Mouse (Mus musculus): Measurements from ENCODE around the gene Thap8. TPM values are rescaled to one million over a fixed set of nuclear protein-coding genes. Genes with fewer than 3 reads are reported as not detected.

Thap8 gene
- polyA plus RNA-seq, 1 experiment from 2014 or later, result 0.19 TPM

- Histone ChIP-seq H3K36me3 (ENCODE audit: control insufficient read depth, insufficient read depth, low read length) (peaks cover 3% of the 10 kb centered on the region), H3K9ac (ENCODE audit: low read length) (peak within 1 kb of the TSS; percentile 73), H3K4me2 (ENCODE audit: low read depth, severe bottlenecking) (peak within 1 kb of the TSS; percentile 77), H3K27me3 (ENCODE audit: control insufficient read depth, insufficient read depth, low read length) (no peaks in the 10 kb centered on the region), H3K9me3 (ENCODE audit: control insufficient read depth, low read length) (no peaks in the 10 kb centered on the region; the same call in 1 of the 2 replicates), H3K4me3 (ENCODE audit: low read depth, low read length) (peak within 1 kb of the TSS; percentile 57), H3K4me1 (ENCODE audit: control insufficient read depth, insufficient read depth, low read length) (peaks cover 17% of the 10 kb centered on the region), H3K27ac (replicated peaks; ENCODE audit: low read depth, low read length) (peak within 1 kb of the TSS; percentile 82)
- peak; percentile 75 for ATAC-seq (ENCODE audit: insufficient number of reproducible peaks, low FRiP score, low TSS enrichment, low read depth)
- WGBS, result under 1% methylated on average over 9 of the region's 9 CpGs
- peak; percentile 77 for DNase-seq (ENCODE audit: low spot score)
Measured at GRCm38 (mm10) chr7:30314721-30315155, 34.8 kb downstream of the Thap8 start, which contains the start of gene Syne4. TSS of gene Syne4 (plus strand) at chr7:30314807.

- Histone ChIP-seq H3K4me2 (ENCODE audit: low read depth, severe bottlenecking) (peak overlapping the region; percentile 77), H3K4me1 (ENCODE audit: control insufficient read depth, insufficient read depth, low read length) (peaks cover 17% of the 10 kb centered on the region), H3K36me3 (ENCODE audit: control insufficient read depth, insufficient read depth, low read length) (peaks cover 3% of the 10 kb centered on the region), H3K27me3 (ENCODE audit: control insufficient read depth, insufficient read depth, low read length) (no peaks in the 10 kb centered on the region), H3K4me3 (ENCODE audit: low read depth, low read length) (peak overlapping the region; percentile 57; the same call in 1 of the 2 replicates), H3K9ac (ENCODE audit: low read length) (no peak overlapping the region), H3K27ac (replicated peaks; ENCODE audit: low read depth, low read length) (0 out of 2 replicates have a peak overlapping the region, but pooled peaks have one; percentile 8), H3K9me3 (ENCODE audit: control insufficient read depth, low read length) (no peaks in the 10 kb centered on the region; the same call in 1 of the 2 replicates)
- no peak for ATAC-seq (ENCODE audit: insufficient number of reproducible peaks, low FRiP score, low TSS enrichment, low read depth)
- no peak for DNase-seq (ENCODE audit: low spot score)
- 75% methylated on average over 13 of the region's 13 CpGs for WGBS
Measured at GRCm38 (mm10) chr7:30315559-30316529, 36.0 kb downstream of the Thap8 start.

DNA sequence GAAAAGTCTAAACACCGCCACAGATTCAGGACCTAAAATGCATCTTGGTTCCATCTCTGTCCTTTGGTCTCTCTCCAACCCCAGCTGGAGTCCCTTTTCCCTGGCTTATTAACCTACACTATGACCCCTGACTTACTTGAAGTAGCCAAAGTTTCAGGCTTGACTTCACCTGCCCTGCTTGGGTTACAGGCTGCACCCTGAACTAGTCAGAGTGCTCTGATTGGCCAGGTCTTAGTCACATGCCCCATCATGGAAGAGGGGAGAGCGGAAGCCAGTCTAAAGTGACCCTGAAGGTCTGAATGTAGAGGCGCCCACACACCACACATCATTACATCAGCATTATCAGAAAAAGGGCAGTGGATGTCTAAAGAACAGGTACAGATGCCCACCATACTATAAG, 38.2 kb downstream of the Thap8 start:
- no peaks in the 10 kb centered on the region for H3K36me3 ChIP-seq (ENCODE audit: control insufficient read depth, insufficient read depth, low read length)
- peaks cover 20% of the 10 kb centered on the region for H3K4me1 ChIP-seq (ENCODE audit: control insufficient read depth, insufficient read depth, low read length)
- H3K4me2 ChIP-seq (ENCODE audit: low read depth, severe bottlenecking), result no peak overlapping the region
- no peak overlapping the region for H3K4me3 ChIP-seq (ENCODE audit: low read depth, low read length)
- DNase-seq (ENCODE audit: low spot score) (no peak), ATAC-seq (ENCODE audit: insufficient number of reproducible peaks, low FRiP score, low TSS enrichment, low read depth) (no peak)
- H3K27ac ChIP-seq (replicated peaks; ENCODE audit: low read depth, low read length), result no peak overlapping the region
- 93% methylated on average over 3 of the region's 3 CpGs for WGBS
- no peak overlapping the region for H3K9ac ChIP-seq (ENCODE audit: low read length)
- H3K27me3 ChIP-seq (ENCODE audit: control insufficient read depth, insufficient read depth, low read length), result no peaks in the 10 kb centered on the region
- no peaks in the 10 kb centered on the region for H3K9me3 ChIP-seq (ENCODE audit: control insufficient read depth, low read length)

DNA sequence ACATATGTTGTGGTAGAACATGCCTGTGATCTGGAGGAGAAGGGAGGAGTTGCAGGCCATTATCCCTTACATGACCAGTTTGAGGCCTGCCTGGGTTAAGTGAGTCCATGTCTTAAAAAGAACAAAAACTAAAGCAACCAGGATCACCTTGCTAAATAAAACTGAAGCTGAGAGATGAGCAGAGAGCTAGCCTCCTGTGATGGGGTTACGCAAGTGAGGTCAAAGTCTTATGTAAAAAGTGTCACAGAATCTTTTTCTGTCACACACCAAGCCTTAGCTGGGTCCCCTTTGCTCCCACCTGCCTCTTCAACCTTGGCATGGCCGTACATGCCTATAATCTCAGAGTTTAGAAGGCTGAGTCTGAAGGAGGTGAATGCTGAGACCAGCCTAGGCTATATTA, 41.1 kb downstream of the Thap8 start:
- Histone ChIP-seq H3K27ac (replicated peaks; ENCODE audit: low read depth, low read length) (no peak overlapping the region), H3K9me3 (ENCODE audit: control insufficient read depth, low read length) (no peaks in the 10 kb centered on the region), H3K27me3 (ENCODE audit: control insufficient read depth, insufficient read depth, low read length) (no peaks in the 10 kb centered on the region), H3K36me3 (ENCODE audit: control insufficient read depth, insufficient read depth, low read length) (no peaks in the 10 kb centered on the region), H3K4me2 (ENCODE audit: low read depth, severe bottlenecking) (peak overlapping the region; percentile 72; the same call in 1 of the 2 replicates), H3K4me1 (ENCODE audit: control insufficient read depth, insufficient read depth, low read length) (peaks cover 3% of the 10 kb centered on the region; the same call in 1 of the 2 replicates), H3K9ac (ENCODE audit: low read length) (no peak overlapping the region), H3K4me3 (ENCODE audit: low read depth, low read length) (peak overlapping the region; percentile 80; the same call in 1 of the 2 replicates)
- 84% methylated on average over 2 of the region's 2 CpGs for WGBS
- ATAC-seq (ENCODE audit: insufficient number of reproducible peaks, low FRiP score, low TSS enrichment, low read depth) (no peak), DNase-seq (ENCODE audit: low spot score) (no peak)

DNA sequence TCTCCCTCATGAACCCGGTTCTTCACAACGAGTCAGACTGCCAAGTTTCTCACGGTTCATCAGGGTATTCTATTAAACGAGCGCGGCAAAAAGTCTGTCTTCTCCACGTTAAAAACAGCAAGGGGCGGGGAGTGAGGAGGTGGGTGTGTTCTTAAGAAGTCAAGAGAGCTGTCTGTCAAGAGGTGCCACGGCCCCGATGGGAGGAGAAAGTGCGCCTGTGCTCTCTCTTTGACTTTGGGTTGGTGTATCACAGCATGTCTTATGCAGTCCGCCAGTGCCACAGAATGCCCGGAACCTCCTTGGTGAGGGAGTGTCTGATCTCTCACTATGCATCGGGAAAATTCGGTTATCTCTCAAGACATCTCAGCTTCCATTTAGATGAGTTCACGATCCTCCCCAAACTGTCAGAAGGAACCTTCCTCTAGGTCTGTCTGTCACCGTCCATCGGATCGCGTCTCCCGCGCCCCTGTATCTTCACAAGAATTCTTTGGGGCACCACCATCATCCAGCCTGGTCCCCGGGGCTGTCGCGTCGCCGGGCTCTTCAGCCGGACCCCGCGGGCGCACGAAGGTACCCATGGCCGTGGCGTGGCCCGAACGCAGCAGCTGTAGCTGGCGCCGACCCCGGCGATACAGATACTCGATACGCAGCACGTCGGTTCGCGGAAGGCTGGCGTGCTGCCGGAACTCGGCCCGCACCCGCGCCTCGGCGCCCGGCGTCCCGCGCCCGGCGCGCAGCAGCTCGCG, 41.8 kb downstream of the Thap8 start, which contains the start of gene E130208F15Rik:
E130208F15Rik (plus strand) TSS at position 202 of the 746 bp plus-strand sequence.
- 0 out of 2 replicates have a peak within 1 kb of the TSS, but pooled peaks have one; percentile 52 for H3K27ac ChIP-seq (replicated peaks; ENCODE audit: low read depth, low read length)
- H3K4me1 ChIP-seq (ENCODE audit: control insufficient read depth, insufficient read depth, low read length), result peaks cover 3% of the 10 kb centered on the region; the same call in 1 of the 2 replicates
- no peaks in the 10 kb centered on the region for H3K36me3 ChIP-seq (ENCODE audit: control insufficient read depth, insufficient read depth, low read length)
- H3K27me3 ChIP-seq (ENCODE audit: control insufficient read depth, insufficient read depth, low read length), result no peaks in the 10 kb centered on the region
- peak within 1 kb of the TSS; percentile 80 for H3K4me3 ChIP-seq (ENCODE audit: low read depth, low read length)
- under 1% methylated on average over 62 of the region's 63 CpGs for WGBS
- ATAC-seq (ENCODE audit: insufficient number of reproducible peaks, low FRiP score, low TSS enrichment, low read depth) (peak; percentile 65), DNase-seq (ENCODE audit: low spot score) (peak; percentile 56)
- H3K4me2 ChIP-seq (ENCODE audit: low read depth, severe bottlenecking), result peak within 1 kb of the TSS; percentile 72
- peak within 1 kb of the TSS; percentile 78 for H3K9ac ChIP-seq (ENCODE audit: low read length)
- no peaks in the 10 kb centered on the region for H3K9me3 ChIP-seq (ENCODE audit: control insufficient read depth, low read length)

- DNase-seq (ENCODE audit: low spot score) (peak; percentile 97), ATAC-seq (ENCODE audit: insufficient number of reproducible peaks, low FRiP score, low TSS enrichment, low read depth) (peak; percentile 97)
- H3K27ac ChIP-seq (replicated peaks; ENCODE audit: low read depth, low read length), result 0 out of 2 replicates have a peak overlapping the region, but pooled peaks have one; percentile 52
- no peaks in the 10 kb centered on the region for H3K9me3 ChIP-seq (ENCODE audit: control insufficient read depth, low read length)
- H3K4me3 ChIP-seq (ENCODE audit: low read depth, low read length), result peak overlapping the region; percentile 80
- peaks cover 3% of the 10 kb centered on the region; the same call in 1 of the 2 replicates for H3K4me1 ChIP-seq (ENCODE audit: control insufficient read depth, insufficient read depth, low read length)
- peak overlapping the region; percentile 78 for H3K9ac ChIP-seq (ENCODE audit: low read length)
- H3K4me2 ChIP-seq (ENCODE audit: low read depth, severe bottlenecking), result peak overlapping the region; percentile 72
- H3K36me3 ChIP-seq (ENCODE audit: control insufficient read depth, insufficient read depth, low read length), result no peaks in the 10 kb centered on the region
- under 1% methylated on average over 20 of the region's 20 CpGs for WGBS
- no peaks in the 10 kb centered on the region for H3K27me3 ChIP-seq (ENCODE audit: control insufficient read depth, insufficient read depth, low read length)
Measured at GRCm38 (mm10) chr7:30322285-30322667, 42.4 kb downstream of the Thap8 start.

GRCm38 (mm10) chr7:30322865-30323264, 43.0 kb downstream of the Thap8 start:
- Histone ChIP-seq H3K27me3 (ENCODE audit: control insufficient read depth, insufficient read depth, low read length) (no peaks in the 10 kb centered on the region), H3K4me1 (ENCODE audit: control insufficient read depth, insufficient read depth, low read length) (peaks cover 3% of the 10 kb centered on the region; the same call in 1 of the 2 replicates), H3K36me3 (ENCODE audit: control insufficient read depth, insufficient read depth, low read length) (no peaks in the 10 kb centered on the region), H3K27ac (replicated peaks; ENCODE audit: low read depth, low read length) (no peak overlapping the region), H3K4me3 (ENCODE audit: low read depth, low read length) (peak overlapping the region; percentile 80), H3K4me2 (ENCODE audit: low read depth, severe bottlenecking) (peak overlapping the region; percentile 72), H3K9me3 (ENCODE audit: control insufficient read depth, low read length) (no peaks in the 10 kb centered on the region), H3K9ac (ENCODE audit: low read length) (peak overlapping the region; percentile 78)
- no peak for ATAC-seq (ENCODE audit: insufficient number of reproducible peaks, low FRiP score, low TSS enrichment, low read depth)
- 48% methylated on average over 6 of the region's 6 CpGs for WGBS
- DNase-seq (ENCODE audit: low spot score), result no peak

DNA sequence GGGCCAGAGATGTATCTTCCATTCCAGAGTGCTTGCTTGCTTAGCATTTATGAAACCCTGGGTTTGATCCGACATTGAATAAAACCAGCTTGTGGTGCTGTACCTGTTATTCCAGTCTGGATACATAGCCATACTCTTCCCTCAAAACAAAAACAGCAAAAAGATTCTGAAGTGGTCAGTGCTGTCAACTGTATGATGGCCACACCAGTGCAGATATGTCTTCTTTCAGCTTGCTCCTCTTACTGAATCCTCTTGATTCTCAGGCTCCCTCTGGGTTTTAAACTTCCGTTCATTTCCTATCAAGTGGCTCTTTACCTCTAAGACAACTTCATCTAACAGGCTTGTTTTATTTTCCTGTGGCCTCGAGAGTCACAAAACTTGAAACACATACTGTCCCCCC, 43.9 kb downstream of the Thap8 start, which contains the start of gene Sdhaf1:
Sdhaf1 (minus strand) TSS at position 101 of the 400 bp plus-strand sequence.
- Histone ChIP-seq H3K4me1 (ENCODE audit: control insufficient read depth, insufficient read depth, low read length) (peaks cover 3% of the 10 kb centered on the region; the same call in 1 of the 2 replicates), H3K27ac (replicated peaks; ENCODE audit: low read depth, low read length) (no peak within 1 kb of the TSS), H3K9me3 (ENCODE audit: control insufficient read depth, low read length) (no peaks in the 10 kb centered on the region), H3K27me3 (ENCODE audit: control insufficient read depth, insufficient read depth, low read length) (no peaks in the 10 kb centered on the region), H3K9ac (ENCODE audit: low read length) (peak within 1 kb of the TSS; percentile 78), H3K4me2 (ENCODE audit: low read depth, severe bottlenecking) (peak within 1 kb of the TSS; percentile 72), H3K36me3 (ENCODE audit: control insufficient read depth, insufficient read depth, low read length) (no peaks in the 10 kb centered on the region), H3K4me3 (ENCODE audit: low read depth, low read length) (peak within 1 kb of the TSS; percentile 80)
- 81% methylated on average over 3 of the region's 3 CpGs for WGBS
- ATAC-seq (ENCODE audit: insufficient number of reproducible peaks, low FRiP score, low TSS enrichment, low read depth) (no peak), DNase-seq (ENCODE audit: low spot score) (no peak)
